Mouse (Mus musculus): ENCODE measurements at regions not wholly inside any gene's neighbourhood (a gene's known extent, or its start where the extent isn't known, plus 50 kb on each side); places are given as distances from the start of the nearest gene placed in this dataset.

- no peaks in the 10 kb centered on the region for H3K9me3 ChIP-seq (ENCODE audit: low read length)
- no peak overlapping the region for H3K4me2 ChIP-seq (ENCODE audit: low read depth, low read length)
- TF ChIP-seq EP300 (IDR thresholded peaks at IDR 0.05; ENCODE audit: low read depth) (no peak), CTCF (IDR thresholded peaks at IDR 0.05; ENCODE audit: low read depth) (no peak)
- H3K9ac ChIP-seq (replicated peaks): no peak overlapping the region
- H3K4me3 ChIP-seq (ENCODE audit: low read depth, low read length): no peak overlapping the region
- H3K27ac ChIP-seq (ENCODE audit: low read depth): no peak overlapping the region
- no peaks in the 10 kb centered on the region for H3K36me3 ChIP-seq (replicated peaks; ENCODE audit: insufficient read depth, low read length)
- ATAC-seq (no peak), DNase-seq (no peak)
- H3K27me3 ChIP-seq (ENCODE audit: insufficient read depth, low read length): no peaks in the 10 kb centered on the region
- WGBS (ENCODE audit: insufficient replicate concordance): 76% methylated on average over 3 of the region's 4 CpGs
- no peaks in the 10 kb centered on the region for H3K4me1 ChIP-seq (ENCODE audit: insufficient read depth)
Measured at GRCm38 (mm10) chr10:70774159-70774558, 118.4 kb upstream of the Phyhipl start.

DNA sequence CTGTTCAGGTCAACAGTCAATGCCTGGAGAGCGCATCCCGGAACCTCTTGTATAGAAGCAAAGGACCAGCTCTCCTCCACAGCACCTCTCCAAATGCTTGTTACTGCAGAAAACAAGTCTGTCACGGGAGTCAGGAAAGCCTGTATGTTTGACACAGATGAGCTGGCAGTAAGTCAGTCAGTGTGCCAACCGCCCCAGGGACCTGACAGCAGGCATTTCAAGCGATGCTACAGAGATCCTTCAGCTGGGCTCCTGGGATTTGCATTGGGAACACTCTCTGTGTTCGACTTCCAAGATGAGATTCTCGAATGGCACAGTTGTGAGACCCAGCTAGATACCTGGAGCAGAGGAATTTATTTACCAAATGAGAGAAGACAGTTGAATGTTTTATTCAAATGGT is 111.7 kb upstream of the Phyhipl start:
- Histone ChIP-seq H3K9me3 (ENCODE audit: low read length) (no peaks in the 10 kb centered on the region), H3K9ac (replicated peaks) (no peak overlapping the region), H3K36me3 (replicated peaks; ENCODE audit: insufficient read depth, low read length) (no peaks in the 10 kb centered on the region), H3K4me3 (ENCODE audit: low read depth, low read length) (no peak overlapping the region), H3K4me1 (ENCODE audit: insufficient read depth) (no peaks in the 10 kb centered on the region), H3K27ac (ENCODE audit: low read depth) (no peak overlapping the region), H3K27me3 (ENCODE audit: insufficient read depth, low read length) (no peaks in the 10 kb centered on the region), H3K4me2 (ENCODE audit: low read depth, low read length) (no peak overlapping the region)
- DNase-seq (no peak), ATAC-seq (no peak)
- TF ChIP-seq CTCF (IDR thresholded peaks at IDR 0.05; ENCODE audit: low read depth): no peak
- TF ChIP-seq EP300 (IDR thresholded peaks at IDR 0.05; ENCODE audit: low read depth): no peak
- 64% methylated on average over 7 of the region's 7 CpGs for WGBS (ENCODE audit: insufficient replicate concordance)

GRCm38 (mm10) chr10:70766869-70767268 is 111.1 kb upstream of the Phyhipl start:
- no peaks in the 10 kb centered on the region for H3K9me3 ChIP-seq (ENCODE audit: low read length)
- no peak overlapping the region for H3K27ac ChIP-seq (ENCODE audit: low read depth)
- no peaks in the 10 kb centered on the region for H3K36me3 ChIP-seq (replicated peaks; ENCODE audit: insufficient read depth, low read length)
- no peak for TF ChIP-seq CTCF (IDR thresholded peaks at IDR 0.05; ENCODE audit: low read depth)
- no peak for TF ChIP-seq EP300 (IDR thresholded peaks at IDR 0.05; ENCODE audit: low read depth)
- H3K9ac ChIP-seq (replicated peaks): no peak overlapping the region
- no peak overlapping the region for H3K4me2 ChIP-seq (ENCODE audit: low read depth, low read length)
- DNase-seq (no peak), ATAC-seq (no peak)
- 55% methylated on average over 1 of the region's 1 CpGs for WGBS (ENCODE audit: insufficient replicate concordance)
- no peaks in the 10 kb centered on the region for H3K4me1 ChIP-seq (ENCODE audit: insufficient read depth)
- no peak overlapping the region for H3K4me3 ChIP-seq (ENCODE audit: low read depth, low read length)
- no peaks in the 10 kb centered on the region for H3K27me3 ChIP-seq (ENCODE audit: insufficient read depth, low read length)

DNA sequence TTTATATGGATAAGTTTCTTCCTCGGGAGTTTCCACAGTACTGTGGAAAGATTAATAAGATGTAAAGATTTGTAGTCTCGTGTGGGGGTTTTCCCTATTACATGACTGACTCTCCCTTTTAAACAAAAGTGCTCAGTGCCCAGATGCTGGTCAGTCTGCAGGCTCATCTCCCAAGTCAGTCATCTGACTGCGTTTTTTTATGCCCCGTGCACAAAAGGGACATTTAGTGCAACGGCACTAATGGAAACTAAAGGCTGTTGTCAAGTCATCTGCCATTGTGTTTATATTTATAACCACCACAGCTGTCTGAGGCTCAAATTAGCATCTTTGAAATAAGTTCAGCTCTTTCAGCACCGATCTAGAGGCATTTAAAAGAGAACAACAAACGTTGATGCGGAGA is 110.7 kb upstream of the Phyhipl start:
- no peak for TF ChIP-seq CTCF (IDR thresholded peaks at IDR 0.05; ENCODE audit: low read depth)
- TF ChIP-seq EP300 (IDR thresholded peaks at IDR 0.05; ENCODE audit: low read depth): no peak
- ATAC-seq (no peak), DNase-seq (no peak)
- Histone ChIP-seq H3K9ac (replicated peaks) (no peak overlapping the region), H3K4me2 (ENCODE audit: low read depth, low read length) (no peak overlapping the region), H3K27ac (ENCODE audit: low read depth) (no peak overlapping the region), H3K4me3 (ENCODE audit: low read depth, low read length) (no peak overlapping the region), H3K9me3 (ENCODE audit: low read length) (no peaks in the 10 kb centered on the region), H3K36me3 (replicated peaks; ENCODE audit: insufficient read depth, low read length) (no peaks in the 10 kb centered on the region), H3K4me1 (ENCODE audit: insufficient read depth) (no peaks in the 10 kb centered on the region), H3K27me3 (ENCODE audit: insufficient read depth, low read length) (no peaks in the 10 kb centered on the region)
- 72% methylated on average over 8 of the region's 8 CpGs for WGBS (ENCODE audit: insufficient replicate concordance)

- DNase-seq (no peak), ATAC-seq (no peak)
- Histone ChIP-seq H3K4me3 (ENCODE audit: low read depth, low read length) (no peak overlapping the region), H3K27me3 (ENCODE audit: insufficient read depth, low read length) (no peaks in the 10 kb centered on the region), H3K4me2 (ENCODE audit: low read depth, low read length) (no peak overlapping the region), H3K9ac (replicated peaks) (no peak overlapping the region), H3K36me3 (replicated peaks; ENCODE audit: insufficient read depth, low read length) (no peaks in the 10 kb centered on the region), H3K27ac (ENCODE audit: low read depth) (no peak overlapping the region), H3K9me3 (ENCODE audit: low read length) (no peaks in the 10 kb centered on the region), H3K4me1 (ENCODE audit: insufficient read depth) (no peaks in the 10 kb centered on the region)
- no peak for TF ChIP-seq CTCF (IDR thresholded peaks at IDR 0.05; ENCODE audit: low read depth)
- TF ChIP-seq EP300 (IDR thresholded peaks at IDR 0.05; ENCODE audit: low read depth): no peak
- WGBS (ENCODE audit: insufficient replicate concordance): 73% methylated on average over 7 of the region's 7 CpGs
Measured at GRCm38 (mm10) chr10:70763206-70763605, 107.4 kb upstream of the Phyhipl start.

GRCm38 (mm10) chr10:70759686-70760085 is 103.9 kb upstream of the Phyhipl start:
- no peak overlapping the region for H3K4me2 ChIP-seq (ENCODE audit: low read depth, low read length)
- 63% methylated on average over 7 of the region's 7 CpGs for WGBS (ENCODE audit: insufficient replicate concordance)
- DNase-seq (no peak), ATAC-seq (no peak)
- no peak overlapping the region for H3K27ac ChIP-seq (ENCODE audit: low read depth)
- H3K9me3 ChIP-seq (ENCODE audit: low read length): no peaks in the 10 kb centered on the region
- no peaks in the 10 kb centered on the region for H3K4me1 ChIP-seq (ENCODE audit: insufficient read depth)
- H3K27me3 ChIP-seq (ENCODE audit: insufficient read depth, low read length): no peaks in the 10 kb centered on the region
- no peak overlapping the region for H3K4me3 ChIP-seq (ENCODE audit: low read depth, low read length)
- TF ChIP-seq EP300 (IDR thresholded peaks at IDR 0.05; ENCODE audit: low read depth) (no peak), CTCF (IDR thresholded peaks at IDR 0.05; ENCODE audit: low read depth) (no peak)
- H3K36me3 ChIP-seq (replicated peaks; ENCODE audit: insufficient read depth, low read length): no peaks in the 10 kb centered on the region
- H3K9ac ChIP-seq (replicated peaks): no peak overlapping the region

- 59% methylated on average over 8 of the region's 8 CpGs for WGBS (ENCODE audit: insufficient replicate concordance)
Measured at GRCm38 (mm10) chr10:70751771-70752170, 96.0 kb upstream of the Phyhipl start.

More at GRCm38 (mm10) chr10:70751771-70752170, 96.0 kb upstream of the Phyhipl start:
- Histone ChIP-seq H3K27me3 (ENCODE audit: insufficient read depth, low read length) (no peaks in the 10 kb centered on the region), H3K9ac (replicated peaks) (no peak overlapping the region), H3K4me2 (ENCODE audit: low read depth, low read length) (no peak overlapping the region), H3K4me1 (ENCODE audit: insufficient read depth) (no peaks in the 10 kb centered on the region), H3K9me3 (ENCODE audit: low read length) (no peaks in the 10 kb centered on the region), H3K27ac (ENCODE audit: low read depth) (no peak overlapping the region), H3K36me3 (replicated peaks; ENCODE audit: insufficient read depth, low read length) (no peaks in the 10 kb centered on the region), H3K4me3 (ENCODE audit: low read depth, low read length) (no peak overlapping the region)
- TF ChIP-seq EP300 (IDR thresholded peaks at IDR 0.05; ENCODE audit: low read depth) (no peak), CTCF (IDR thresholded peaks at IDR 0.05; ENCODE audit: low read depth) (no peak)
- DNase-seq (no peak), ATAC-seq (no peak)
